Mouse (Mus musculus): ENCODE measurements around the gene Olfr1258. TPM values are rescaled to one million over a fixed set of nuclear protein-coding genes. Genes with fewer than 3 reads are reported as not detected.
"Not testable (repeated sequence)": the region's sequence is repeated elsewhere in the genome, so short reads cannot be mapped to it uniquely, and the experiment has no call there.

Gene Olfr1258
- not detected for total RNA-seq (2021)

- intact Hi-C loops (cut with DNase I) = no loop called here
- no peak for DNase-seq
Measured at GRCm38 (mm10) chr2:89927009-89927408, at the start of gene Olfr1258. Olfr1258 (plus strand) TSS chr2:89927309.

- intact Hi-C loops (cut with DNase I) = no loop called here
- no peak for DNase-seq
Measured at GRCm38 (mm10) chr2:89878137-89878536, 49.0 kb upstream of the Olfr1258 start, which contains the start of gene Olfr1257. Olfr1257 (plus strand) TSS chr2:89878437.

DNA sequence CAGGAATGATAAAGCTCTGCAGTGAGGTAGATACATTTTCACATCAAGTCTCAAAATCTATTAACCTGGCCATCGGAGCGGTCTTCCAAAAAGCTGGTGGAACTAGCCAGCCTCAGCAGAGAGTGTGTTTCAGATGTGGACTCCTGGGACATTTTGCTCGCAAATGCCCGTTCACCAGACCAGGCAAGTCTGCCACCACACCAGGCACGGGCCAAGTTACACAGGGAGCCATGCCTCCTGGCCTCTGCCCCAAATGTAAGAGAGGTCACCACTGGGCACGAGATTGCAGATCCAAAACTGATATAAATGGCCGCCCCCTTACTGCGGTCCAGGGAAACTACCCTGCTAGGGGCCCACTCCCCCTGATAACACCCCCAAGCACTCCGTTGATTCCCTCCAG is 14.5 kb upstream of the Olfr1258 start:
- intact Hi-C loops (cut with DNase I); DNase-seq: not testable (repeated sequence)

DNA sequence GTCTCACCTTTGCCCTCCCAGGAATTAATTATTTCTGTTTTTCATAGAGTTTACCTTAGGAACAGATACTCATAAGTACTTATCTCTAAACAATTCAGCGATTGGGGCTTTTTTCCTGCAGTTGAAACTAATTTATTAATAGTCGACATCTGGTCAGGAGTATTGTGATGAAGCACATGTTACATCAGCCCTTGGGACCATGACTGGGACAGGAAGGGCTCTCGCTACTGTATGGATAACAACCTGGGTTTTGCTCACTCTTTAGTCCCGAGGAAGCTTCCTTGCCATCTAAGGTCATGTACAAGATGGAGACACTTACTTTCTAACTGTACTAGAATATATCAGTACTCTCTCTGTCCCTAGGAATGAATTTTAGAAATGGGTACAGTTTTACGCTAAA is 21.5 kb downstream of the Olfr1258 start, which contains the start of gene Olfr1259:
Olfr1259 (minus strand) TSS at position 101 of the 400 bp plus-strand sequence.
- no peak for DNase-seq
- intact Hi-C loops (cut with DNase I) = no loop called here

DNA sequence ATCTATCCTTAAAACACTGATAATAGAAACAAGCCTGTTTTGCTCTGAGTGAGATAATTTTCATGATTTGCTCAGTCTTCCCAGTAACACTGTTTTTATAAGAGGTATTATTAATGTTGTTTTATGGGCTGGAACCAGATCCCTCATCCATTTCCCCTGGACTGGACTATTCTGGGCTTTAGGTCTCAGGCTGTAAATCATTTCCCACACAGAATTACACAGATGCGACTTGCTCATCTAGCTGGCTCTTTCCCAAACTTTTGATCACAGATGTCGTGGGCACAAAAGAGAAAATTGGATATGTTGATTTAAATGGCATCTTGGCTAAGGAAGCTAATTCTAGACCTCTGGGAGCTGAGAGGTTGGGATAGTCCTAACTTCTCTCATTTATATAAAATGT is 47.1 kb downstream of the Olfr1258 start, which contains the start of gene Olfr1260:
Olfr1260 (plus strand) TSS at position 157 of the 400 bp plus-strand sequence.
- intact Hi-C loops (cut with DNase I) = no loop called here
- no peak for DNase-seq

DNA sequence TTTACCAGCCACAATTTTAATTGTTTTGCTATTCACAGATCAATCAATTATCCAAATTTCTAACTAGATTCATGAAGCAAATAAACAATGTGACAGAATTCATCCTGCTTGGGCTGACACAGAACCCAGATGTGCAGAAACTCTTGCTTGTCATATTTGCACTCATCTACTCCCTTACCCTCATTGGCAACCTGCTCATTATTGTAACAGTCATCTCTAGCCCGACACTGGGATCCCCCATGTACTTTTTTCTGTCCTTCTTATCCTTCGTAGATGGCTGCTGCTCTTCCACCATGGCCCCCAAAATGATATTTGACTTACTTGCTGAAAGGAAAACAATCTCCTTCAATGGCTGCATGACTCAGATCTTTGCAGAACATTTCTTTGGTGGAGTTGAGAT is 50.6 kb downstream of the Olfr1258 start:
- DNase-seq = no peak
- intact Hi-C loops (cut with DNase I) = no loop called here

Other genes with a start within 250 kb of the Olfr1258 start
- gene Olfr1252, start 202.3 kb upstream of the Olfr1258 start, total RNA-seq (2021) = not detected
- not detected for gene Olfr1253, start 170.2 kb upstream of the Olfr1258 start, total RNA-seq (2021)
- gene Olfr1254, start 133.7 kb upstream of the Olfr1258 start, total RNA-seq (2021) = not detected
- gene Olfr1255, start 115.3 kb upstream of the Olfr1258 start, total RNA-seq (2021) = not detected
- not detected for gene Olfr1256, start 85.8 kb upstream of the Olfr1258 start, total RNA-seq (2021)
- gene Olfr48, start 79.1 kb upstream of the Olfr1258 start, total RNA-seq (2021) = not detected
- not detected for gene Olfr1257, start 48.9 kb upstream of the Olfr1258 start, total RNA-seq (2021)
- not detected for gene Olfr1259, start 21.4 kb downstream of the Olfr1258 start, total RNA-seq (2021)
- not detected for gene Olfr1260, start 47.0 kb downstream of the Olfr1258 start, total RNA-seq (2021)
- gene Olfr1261, start 63.9 kb downstream of the Olfr1258 start, total RNA-seq (2021) = not detected
- not detected for gene Olfr1262, start 72.8 kb downstream of the Olfr1258 start, total RNA-seq (2021)
- gene Olfr1263, start 84.8 kb downstream of the Olfr1258 start, total RNA-seq (2021) = not detected
- gene Olfr1264, start 98.3 kb downstream of the Olfr1258 start, total RNA-seq (2021) = not detected
- gene Olfr1265, start 108.0 kb downstream of the Olfr1258 start, total RNA-seq (2021) = not detected
- not detected for gene Olfr140, start 136.3 kb downstream of the Olfr1258 start, total RNA-seq (2021)
- not detected for gene Olfr1269, start 194.1 kb downstream of the Olfr1258 start, total RNA-seq (2021)
- not detected for gene Olfr32, start 215.0 kb downstream of the Olfr1258 start, total RNA-seq (2021)
- gene Olfr1270, start 225.8 kb downstream of the Olfr1258 start, total RNA-seq (2021) = not detected

Data from heart, postnatal 10 days (tissue).